Comparison of ENCODE assay signal across 46 mouse cellular contexts in the genomic region with DNA sequence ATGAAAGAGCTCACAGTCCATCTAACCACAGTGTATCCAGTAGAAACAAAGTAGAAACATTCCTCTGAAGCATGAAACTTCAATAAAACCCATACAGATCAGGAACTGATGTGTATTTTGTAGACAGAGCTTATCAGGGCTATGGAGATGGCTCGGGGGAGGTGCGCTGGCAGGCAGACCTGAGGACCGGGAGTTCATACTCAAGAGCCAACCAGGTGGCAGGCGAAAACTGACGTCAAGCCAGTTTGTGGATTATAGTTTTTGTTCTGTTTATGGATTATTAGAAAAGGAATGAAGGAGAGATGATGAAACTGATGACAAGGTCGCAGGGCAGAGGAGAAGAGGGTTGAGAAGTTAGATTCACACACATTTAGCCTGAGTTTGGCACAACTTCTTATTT. TPM values are rescaled to one million over a fixed set of nuclear protein-coding genes. Genes with fewer than 3 reads are reported as not detected.
"Had no signal": no experiment of that assay in that cellular context is flagged by ENCODE, and none has a peak within 500 bp of the region (broad histone marks: within the 10 kb centered on the region; RNA-seq: fewer than 3 reads in every experiment).

No protein-coding gene starts in this region.

- H3K27me3 ChIP-seq: limb, embryonic 12.5 days; limb, embryonic 13.5 days; limb, embryonic 15.5 days; liver, embryonic 12.5 days; liver, embryonic 13.5 days; liver, embryonic 15.5 days; lung, embryonic 15.5 days; megakaryocyte, embryonic 14.5 days; midbrain, embryonic 12.5 days; midbrain, embryonic 13.5 days; midbrain, embryonic 15.5 days had no signal

- H3K9me3 ChIP-seq: limb, embryonic 10.5 days; limb, embryonic 12.5 days; limb, embryonic 13.5 days; limb, embryonic 15.5 days; liver, embryonic 12.5 days; liver, embryonic 13.5 days; liver, embryonic 15.5 days; lung, embryonic 15.5 days; midbrain, embryonic 10.5 days; midbrain, embryonic 12.5 days; midbrain, embryonic 13.5 days; midbrain, embryonic 15.5 days had no signal

- H3K4me3 ChIP-seq: limb, embryonic 10.5 days; limb, embryonic 12.5 days; limb, embryonic 13.5 days; limb, embryonic 15.5 days; liver, embryonic 12.5 days; liver, embryonic 13.5 days; liver, embryonic 15.5 days; lung, embryonic 15.5 days; megakaryocyte, embryonic 14.5 days; midbrain, embryonic 10.5 days; midbrain, embryonic 12.5 days; midbrain, embryonic 13.5 days; midbrain, embryonic 15.5 days; myocyte had no signal

- H3K4me2 ChIP-seq: limb, embryonic 12.5 days; limb, embryonic 13.5 days; limb, embryonic 15.5 days; liver, embryonic 11.5 days; liver, embryonic 12.5 days; liver, embryonic 13.5 days; liver, embryonic 15.5 days; lung, embryonic 14.5 days; lung, embryonic 15.5 days; midbrain, embryonic 11.5 days; midbrain, embryonic 12.5 days; midbrain, embryonic 13.5 days; midbrain, embryonic 15.5 days had no signal

- H3K4me1 ChIP-seq: limb, embryonic 10.5 days; limb, embryonic 12.5 days; limb, embryonic 13.5 days; limb, embryonic 15.5 days; lung, embryonic 15.5 days; midbrain, embryonic 10.5 days; midbrain, embryonic 12.5 days; midbrain, embryonic 13.5 days; midbrain, embryonic 15.5 days had no signal

- ATAC-seq: liver, embryonic 12.5 days; liver, postnatal 0 days; lung, postnatal 0 days; midbrain, embryonic 13.5 days; midbrain, embryonic 15.5 days; midbrain, embryonic 16.5 days had no signal

- H3K27ac ChIP-seq: limb, embryonic 10.5 days; limb, embryonic 12.5 days; limb, embryonic 13.5 days; limb, embryonic 15.5 days; liver, embryonic 12.5 days; liver, embryonic 13.5 days; liver, embryonic 14.5 days; liver, embryonic 15.5 days; lung, embryonic 15.5 days; macrophage; midbrain, embryonic 10.5 days; midbrain, embryonic 12.5 days; midbrain, embryonic 13.5 days; midbrain, embryonic 15.5 days had no signal

- DNase-seq: left cerebral cortex, postnatal 4 days; liver; liver, embryonic 13.5 days; liver, postnatal 0 days; lung, adult 18-20 months; lung, adult 2 months; lung, embryonic 14.5 days; lung, postnatal 10 days; lung, postnatal 14 days; lung, postnatal 36 days; lung, postnatal 4 days; midbrain, embryonic 14.5 days had no signal

- H3K36me3 ChIP-seq: limb, embryonic 10.5 days; limb, embryonic 12.5 days; limb, embryonic 13.5 days; limb, embryonic 15.5 days; liver, embryonic 12.5 days; liver, embryonic 13.5 days; liver, embryonic 15.5 days; lung, embryonic 15.5 days; midbrain, embryonic 10.5 days; midbrain, embryonic 12.5 days; midbrain, embryonic 13.5 days; midbrain, embryonic 15.5 days had no signal

- H3K9ac ChIP-seq: limb, embryonic 12.5 days; limb, embryonic 13.5 days; limb, embryonic 15.5 days; liver, embryonic 12.5 days; liver, embryonic 13.5 days; liver, embryonic 14.5 days; liver, embryonic 15.5 days; liver, postnatal 0 days; lung, embryonic 14.5 days; lung, embryonic 15.5 days; midbrain, embryonic 12.5 days; midbrain, embryonic 13.5 days; midbrain, embryonic 15.5 days had no signal

RNA-seq across cellular contexts. Expression of a gene that starts 54.7 kb away (rescaled TPM):
- total RNA-seq: left cerebral cortex, adult 8-10 months; left cerebral cortex, postnatal 10 days; left cerebral cortex, postnatal 14 days; left cerebral cortex, postnatal 25 days; left cerebral cortex, postnatal 36 days; left cerebral cortex, postnatal 4 days; liver, adult 2 months; megakaryocyte progenitor cell, adult 5-6 weeks; megakaryocyte, adult 5-6 weeks; megakaryocyte-erythroid progenitor cell, adult 5-6 weeks; midbrain, postnatal 0 days; monocyte, adult 5-6 weeks had no signal
- polyA plus RNA-seq: limb, embryonic 10.5 days; limb, embryonic 11.5 days; limb, embryonic 12.5 days; limb, embryonic 13.5 days; limb, embryonic 14.5 days; limb, embryonic 15.5 days; liver, adult 2 months; liver, embryonic 11.5 days; liver, embryonic 12.5 days; liver, embryonic 13.5 days; liver, embryonic 14.5 days; liver, embryonic 15.5 days; liver, embryonic 16.5 days; liver, postnatal 0 days; lung, adult 2 months; lung, embryonic 14.5 days; lung, embryonic 15.5 days; lung, embryonic 16.5 days; macrophage; midbrain, embryonic 10.5 days; midbrain, embryonic 11.5 days; midbrain, embryonic 12.5 days; midbrain, embryonic 13.5 days; midbrain, embryonic 14.5 days; midbrain, embryonic 15.5 days; midbrain, embryonic 16.5 days; midbrain, postnatal 0 days; myocyte had no signal
